Mouse (Mus musculus) telencephalon, adult 2 months (tissue): ENCODE data around the gene Akap6.
A peak's percentile ranks its signal among the peaks of the same experiment; 100 is the strongest.

Experiments
- DNase-seq: peaks from one replicate; pipeline ENCODE4 v3.0.0-alpha.2; 2011; ENCODE audit warnings: low read depth, low spot score

Gene Akap6

GRCm38 (mm10) chr12:52781066-52781465 is 81.9 kb downstream of the Akap6 start:
- DNase-seq = no peak

DNA sequence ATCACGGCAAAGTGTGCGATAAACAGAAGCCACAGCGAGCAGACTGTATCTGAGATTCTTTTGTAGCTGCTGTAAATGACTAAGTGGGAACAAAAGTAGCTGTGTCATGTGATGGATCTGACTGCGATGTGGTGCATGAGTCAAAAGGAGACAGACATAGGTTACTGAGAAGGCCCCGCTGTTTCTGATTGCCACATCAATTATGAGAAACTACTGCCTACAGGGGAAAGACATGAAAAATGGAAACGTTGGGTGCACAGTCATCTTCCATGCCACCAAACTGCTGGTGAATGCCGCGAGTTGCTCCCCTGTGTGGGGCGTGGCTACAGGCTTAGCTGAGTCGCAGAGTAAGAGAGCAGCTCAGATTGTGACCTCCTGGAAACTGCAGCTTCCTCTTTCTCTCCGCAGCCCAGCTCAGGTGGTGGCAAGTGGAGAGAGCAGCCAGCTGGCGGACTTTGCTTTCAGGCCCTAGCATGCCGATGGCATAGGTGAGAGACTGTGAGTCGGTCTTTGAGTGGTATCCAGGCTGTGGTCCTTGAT is 83.8 kb downstream of the Akap6 start:
- DNase-seq = no peak

- no peak for DNase-seq
Observed at GRCm38 (mm10) chr12:52785217-52785616, 86.0 kb downstream of the Akap6 start.

DNA sequence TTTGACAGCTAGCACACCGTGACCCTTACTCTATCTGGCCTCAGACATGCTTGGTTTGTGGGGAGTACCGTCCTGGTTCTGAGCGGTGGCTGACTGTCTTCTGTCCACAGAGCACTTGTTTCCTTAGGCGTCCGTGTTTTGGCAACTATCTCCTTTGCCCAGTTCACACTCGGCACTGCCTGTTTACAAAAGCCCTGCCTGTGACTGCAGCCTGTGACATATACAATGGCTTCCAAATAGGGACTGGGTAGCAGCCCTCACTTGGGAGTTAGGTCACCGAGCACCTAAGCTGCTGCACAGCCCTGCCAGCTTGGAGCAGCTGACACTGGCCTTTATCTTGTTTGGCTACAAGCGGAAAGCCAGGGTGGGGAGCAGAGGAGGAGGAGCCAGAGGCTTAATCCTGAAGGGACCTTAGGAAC is 91.2 kb downstream of the Akap6 start:
- no peak for DNase-seq

GRCm38 (mm10) chr12:52794131-52794530 is 94.9 kb downstream of the Akap6 start:
- no peak for DNase-seq

- no peak for DNase-seq
Observed at GRCm38 (mm10) chr12:52795551-52796470, 96.6 kb downstream of the Akap6 start.

- no peak for DNase-seq
Observed at GRCm38 (mm10) chr12:52796471-52796795, 97.2 kb downstream of the Akap6 start.

- DNase-seq = no peak
Observed at GRCm38 (mm10) chr12:52799717-52800116, 100.5 kb downstream of the Akap6 start.

DNA sequence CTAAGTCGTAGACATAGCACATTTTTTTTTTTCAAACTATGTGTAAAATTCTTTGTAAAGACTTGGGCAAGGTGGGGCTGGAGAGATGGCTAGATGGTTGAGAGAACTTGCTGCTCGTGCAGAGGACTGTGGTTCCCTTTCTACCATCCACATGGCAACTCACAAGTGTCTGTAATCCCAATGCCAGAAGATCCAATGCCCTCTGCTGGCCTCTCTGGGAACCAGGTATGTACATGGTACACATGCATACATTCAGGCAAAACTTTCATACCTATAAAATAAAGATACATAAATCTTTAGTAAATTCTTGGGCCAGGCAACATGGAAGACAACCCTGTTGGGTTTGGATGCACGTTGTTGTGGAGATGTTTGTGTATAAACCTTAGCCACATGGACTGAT is 107.1 kb downstream of the Akap6 start:
- no peak for DNase-seq

DNA sequence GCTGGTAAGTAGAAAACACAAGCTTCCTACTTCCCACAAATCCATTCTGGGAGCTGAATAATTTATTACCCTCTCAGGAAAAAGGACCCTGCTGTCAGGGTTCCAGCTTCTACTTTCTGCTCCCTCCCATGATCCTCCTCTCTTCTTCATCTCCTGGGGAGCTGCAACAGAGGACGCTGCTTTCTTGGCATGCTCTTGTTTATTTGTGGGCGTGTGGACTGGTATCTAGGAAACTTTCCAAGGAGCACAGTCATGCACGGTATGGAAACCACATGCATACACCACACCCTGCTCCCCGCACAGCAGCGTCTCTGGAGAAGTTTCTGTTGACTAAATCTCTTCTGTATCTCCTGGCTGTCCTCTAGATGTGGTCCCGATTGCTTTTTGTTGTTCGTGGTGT is 119.4 kb downstream of the Akap6 start:
- peak; percentile 76 for DNase-seq

DNA sequence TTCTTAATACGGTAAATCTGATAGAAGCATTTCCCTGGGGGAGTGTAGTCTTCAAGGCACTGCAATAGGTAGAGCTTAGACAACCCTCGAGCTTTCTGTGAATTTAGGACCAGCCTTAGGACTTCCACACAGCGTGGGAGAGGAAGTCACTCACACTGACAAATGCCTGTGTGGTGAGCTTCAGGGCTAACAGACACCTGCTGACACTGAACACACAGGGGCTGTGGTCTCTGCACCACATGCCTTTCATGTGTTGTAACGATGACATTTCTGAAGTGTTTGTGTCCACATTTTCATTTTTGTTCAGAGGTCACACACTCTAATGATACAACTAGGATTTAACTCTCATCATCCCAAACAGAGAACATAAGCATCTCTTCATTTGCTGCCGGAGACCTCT is 125.6 kb downstream of the Akap6 start:
- no peak for DNase-seq

DNA sequence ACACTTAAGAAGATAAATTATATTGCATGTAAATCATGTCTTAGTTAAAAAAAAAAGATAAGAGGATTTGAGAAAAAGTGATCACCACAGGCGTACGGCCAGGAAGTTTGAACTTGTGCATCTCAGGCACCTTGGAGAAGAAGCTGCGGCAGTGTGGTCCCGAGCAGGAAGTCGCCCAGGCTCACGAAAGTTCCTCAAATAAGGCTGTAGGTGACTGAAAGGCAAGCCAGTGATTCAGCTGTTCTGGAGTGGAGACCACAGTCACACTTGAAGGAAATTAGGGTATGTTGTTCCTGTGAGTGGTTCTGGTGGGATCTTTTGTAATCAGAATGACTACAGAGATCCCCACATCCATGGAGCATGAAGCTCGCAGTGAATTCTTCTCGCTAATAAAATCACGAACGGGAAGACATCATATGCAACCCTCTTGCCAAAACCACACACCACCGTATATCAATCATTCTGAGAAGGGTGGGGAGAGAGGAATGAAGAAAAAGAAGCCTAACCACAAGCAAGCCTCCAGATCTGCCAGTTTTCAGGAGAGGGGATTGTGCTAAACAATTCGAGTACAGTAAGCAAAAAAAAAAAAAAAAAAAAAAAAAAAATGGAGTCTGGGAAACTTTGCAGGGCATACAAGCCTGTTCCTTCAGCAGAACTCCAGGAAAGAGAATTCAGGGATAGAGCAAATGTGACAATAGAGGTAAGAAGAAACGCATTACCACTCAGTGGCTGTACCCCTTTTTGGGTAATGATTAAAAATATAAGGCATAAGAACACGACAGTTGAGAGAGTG is 130.0 kb downstream of the Akap6 start:
- DNase-seq = no peak

GRCm38 (mm10) chr12:52831782-52832181 is 132.6 kb downstream of the Akap6 start:
- DNase-seq = no peak

- DNase-seq = peak; percentile 64
Observed at GRCm38 (mm10) chr12:52832230-52832629, 133.0 kb downstream of the Akap6 start.

GRCm38 (mm10) chr12:52833141-52833540 is 134.0 kb downstream of the Akap6 start:
- DNase-seq = peak; percentile 92

DNA sequence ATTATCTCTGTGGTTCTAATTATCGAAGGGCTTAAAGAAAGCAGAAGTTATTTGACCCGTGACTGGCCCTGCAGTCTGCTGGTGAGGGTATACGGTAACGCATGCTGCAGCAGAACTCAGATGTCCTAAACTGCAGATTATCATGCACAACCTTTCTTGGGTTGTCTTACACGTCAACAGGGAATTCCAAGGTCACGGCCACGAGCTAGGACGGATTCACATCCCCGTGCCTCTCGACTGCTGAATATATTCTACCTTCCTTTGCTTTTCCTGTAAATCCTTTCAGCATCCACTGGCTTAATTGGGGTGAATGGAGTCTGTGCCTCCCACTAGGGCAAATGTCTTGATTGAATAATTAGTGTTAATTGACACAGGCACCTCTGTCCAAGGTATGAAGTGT is 134.9 kb downstream of the Akap6 start:
- DNase-seq = no peak

GRCm38 (mm10) chr12:52834781-52835279 is 135.6 kb downstream of the Akap6 start:
- DNase-seq = no peak

GRCm38 (mm10) chr12:52835291-52835742 is 136.1 kb downstream of the Akap6 start:
- no peak for DNase-seq

DNA sequence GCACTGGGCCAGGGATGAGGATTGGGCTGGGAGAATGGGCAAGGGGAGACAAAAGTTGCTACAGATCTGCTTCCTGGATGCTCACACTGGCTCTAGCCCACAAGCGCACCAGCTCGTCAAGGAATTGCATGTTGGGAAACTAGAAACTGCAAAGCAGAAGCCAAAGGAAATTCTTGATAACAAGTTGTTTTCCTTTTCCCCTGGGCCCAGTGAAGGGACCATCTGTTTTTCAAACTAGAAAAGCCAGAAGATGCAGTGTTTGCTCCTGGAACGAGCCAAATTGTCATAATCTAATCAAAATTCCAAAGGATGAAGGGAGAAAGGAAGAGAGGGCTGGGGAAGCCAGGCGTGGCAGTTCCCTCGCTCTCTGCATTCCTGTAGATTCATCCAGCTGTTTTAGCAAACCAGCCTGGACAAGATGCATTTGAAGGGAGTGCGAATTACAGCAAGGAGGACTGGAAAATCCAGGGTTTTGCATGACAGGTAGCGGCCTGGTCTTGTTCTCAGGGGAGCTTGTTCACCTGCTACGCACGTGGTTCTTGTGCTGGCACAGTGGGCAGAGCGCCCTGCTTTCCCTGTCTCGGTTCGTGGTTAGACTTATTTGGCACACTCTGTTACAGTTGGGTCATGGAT is 136.8 kb downstream of the Akap6 start:
- DNase-seq = no peak

- DNase-seq = no peak
Observed at GRCm38 (mm10) chr12:52845982-52846381, 146.8 kb downstream of the Akap6 start.

DNA sequence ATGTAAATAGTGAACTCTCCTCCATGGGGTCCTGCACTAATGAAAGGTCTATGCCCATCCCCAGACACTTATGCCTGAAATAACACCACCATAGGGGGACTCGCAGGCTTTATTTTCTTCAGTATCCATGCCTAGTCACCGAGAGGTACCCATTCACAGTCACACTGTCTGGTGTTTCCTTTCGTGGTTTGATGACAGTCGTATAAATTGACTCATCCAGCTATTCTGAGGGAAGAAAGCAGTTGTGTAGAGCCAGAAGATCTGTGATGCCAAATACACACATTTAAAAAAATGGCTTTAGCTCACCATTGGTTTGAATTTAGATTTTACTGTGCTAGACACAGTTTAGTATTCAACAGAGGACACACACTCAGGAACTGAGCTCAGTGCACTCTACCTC is 147.8 kb downstream of the Akap6 start:
- DNase-seq = no peak
